Mouse (Mus musculus) heart, adult 10 weeks (tissue): Measurements from ENCODE around the gene C130074G19Rik. TPM values are rescaled to one million over a fixed set of nuclear protein-coding genes. Genes with fewer than 3 reads are reported as not detected.

Source experiments
- polyA plus RNA-seq: library from polyadenylated mRNA; stranded (reverse); fragments of 350-450 nt; fragmentation: Illumina TruSeq; extraction: RNeasy Lipid Tissue Mini Kit (QIAGEN cat#74804); gene quantifications from one replicate; pipeline ENCODE4 v1.2.3, GENCODE M21; 2014; ENCODE audit warnings: low read depth, low replicate concordance

The C130074G19Rik gene
- polyA plus RNA-seq = 19.3 TPM

DNA sequence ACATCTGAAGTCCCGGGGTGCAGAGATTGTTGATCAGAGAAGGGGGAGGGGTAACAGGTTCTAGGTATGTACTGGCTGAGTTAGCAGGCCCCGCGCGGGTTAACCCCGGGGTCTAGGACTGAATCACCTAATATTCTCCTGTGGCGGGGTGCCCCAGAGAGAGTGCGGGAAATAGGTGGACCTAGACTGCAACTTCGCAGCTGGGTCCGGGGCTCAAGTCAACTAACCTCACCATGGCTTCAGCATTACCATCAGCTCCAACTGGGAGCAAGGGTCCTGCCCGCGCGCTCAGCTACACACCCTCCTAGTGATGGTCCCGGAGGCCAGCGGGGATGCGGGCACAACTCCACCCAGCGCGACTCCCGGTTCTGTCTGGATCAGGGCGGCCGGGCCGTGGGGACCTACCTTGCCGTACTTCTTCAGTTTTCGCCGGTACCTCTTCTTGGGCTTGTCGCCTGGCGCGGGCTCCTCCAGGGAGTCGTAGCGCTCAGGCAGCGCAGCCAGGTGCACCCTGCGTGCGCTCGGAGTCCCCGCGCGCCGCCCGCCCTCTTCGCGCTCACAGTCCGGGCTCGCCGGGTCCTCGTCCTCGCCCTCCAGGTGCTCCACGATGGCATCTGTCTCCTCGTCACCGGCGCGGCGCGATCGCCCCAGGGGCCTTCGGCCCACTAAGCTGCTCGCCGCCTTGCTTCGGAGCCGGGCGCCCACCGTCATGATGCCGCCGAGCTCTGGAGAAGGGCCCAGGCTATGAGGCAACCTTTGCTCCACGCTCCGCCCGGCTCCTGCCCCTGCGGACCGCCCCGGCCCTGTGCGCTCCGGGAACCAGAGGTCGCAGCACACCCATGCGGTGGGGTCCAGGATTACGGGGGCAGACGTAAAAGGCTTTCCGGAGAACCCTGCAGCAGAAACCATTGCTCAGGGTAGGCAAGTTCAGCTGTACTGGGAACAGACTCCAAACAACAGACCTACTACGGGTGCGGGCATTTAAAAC is at the start of gene C130074G19Rik:
Gene C130074G19Rik, minus strand, starts transcription at position 938 of the 988 bp plus-strand sequence.

DNA sequence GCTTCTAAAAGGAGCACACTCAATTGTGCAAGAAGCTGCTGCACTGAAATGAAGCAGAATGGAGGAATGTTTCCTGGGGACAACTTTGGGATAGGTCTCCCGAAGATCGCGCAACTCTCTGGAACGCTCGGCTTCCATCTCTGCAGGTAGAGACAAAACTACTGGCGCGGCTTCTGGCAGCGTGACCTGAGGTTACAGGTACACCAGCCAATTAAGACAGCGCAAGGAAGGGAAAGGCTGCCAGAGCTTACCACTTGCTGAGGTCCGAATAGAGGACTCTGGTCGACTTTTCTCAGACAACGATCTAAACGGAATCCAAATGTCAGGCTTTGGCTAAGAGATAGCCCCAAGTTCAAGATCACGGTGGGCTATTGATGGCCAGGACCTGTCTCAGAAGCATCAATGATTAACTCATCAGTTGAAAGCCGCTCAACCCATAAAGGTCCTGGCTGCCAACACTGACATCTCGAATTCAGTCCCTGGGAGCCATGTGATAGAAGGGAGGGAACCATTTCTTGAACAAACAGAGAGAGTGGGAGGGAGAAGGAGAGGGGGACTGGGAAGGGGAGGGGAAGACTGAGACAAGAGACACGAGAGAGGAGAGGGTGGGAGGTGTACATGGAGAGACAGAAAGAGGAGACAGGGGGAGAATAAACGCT is 36.8 kb downstream of the C130074G19Rik start, which contains the start of gene Marc2:
Gene Marc2, minus strand, starts transcription at position 360 of the 659 bp plus-strand sequence.

Other genes starting within 250 kb of the C130074G19Rik start
- gene Hlx, start 150.6 kb downstream of the C130074G19Rik start, polyA plus RNA-seq = 8.1 TPM
- not detected for gene Marc1, start 71.9 kb downstream of the C130074G19Rik start, polyA plus RNA-seq
- 63.2 TPM for gene Marc2, start 36.8 kb downstream of the C130074G19Rik start, polyA plus RNA-seq
- gene Mark1, start 116.4 kb upstream of the C130074G19Rik start, polyA plus RNA-seq = 6.1 TPM